Mouse (Mus musculus): Measurements from ENCODE around the gene Mri1. TPM values are rescaled to one million over a fixed set of nuclear protein-coding genes. Genes with fewer than 3 reads are reported as not detected.

Gene Mri1
- total and polyA plus RNA-seq, 3 experiments = 58.6 to 102 (median 62.1) TPM

GRCm38 (mm10) chr8:84211202-84211601, 45.9 kb downstream of the Mri1 start:
- in situ Hi-C loops (cut with MboI; ENCODE audit: low pct_ligation_motif_present, low pct_unique_long_range_greater_than_20kb, low sequenced_read_pairs) (loop anchor here (25.0 kb wide), 1 partner anchor 151 kb away; no protein-coding TSS in a partner anchor), dilution Hi-C loops (cut with MboI; ENCODE audit: extremely low pct_ligation_motif_present, extremely low pct_unique_long_range_greater_than_20kb, low sequenced_read_pairs) (no loop called here)
- Histone ChIP-seq H3K27me3 (replicated peaks) (no peaks in the 10 kb centered on the region), H3K4me1 (ENCODE audit: control insufficient read depth in 1 of 2, insufficient read depth in 2 of 2) (peaks cover 12 to 27% of the 10 kb centered on the region in 2 experiments), H3K27ac (ENCODE audit: insufficient read depth, low read depth) (no peak overlapping the region), H3K9me3 (replicated peaks; ENCODE audit: low read length) (no peaks in the 10 kb centered on the region), H3K9ac (ENCODE audit: insufficient read depth, low read depth) (no peak overlapping the region), H3K4me3 (replicated peaks in 1 of 3; ENCODE audit: low read depth in 2 of 3, low read length in 2 of 3, poor library complexity in 1 of 3) (no peak overlapping the region), H3K79me2 (replicated peaks; ENCODE audit: control insufficient read depth, extremely low read depth, insufficient read depth, poor library complexity, severe bottlenecking) (0 out of 2 replicates have a peak, but pooled peaks cover 3% of the 10 kb centered on the region), H3K36me3 (replicated peaks in 1 of 2; ENCODE audit: control insufficient read depth in 1 of 2, insufficient read depth in 1 of 2, low read length in 1 of 2) (peaks cover 65 to 92% of the 10 kb centered on the region in 2 experiments), H3K4me2 (ENCODE audit: insufficient read depth, low read depth, poor library complexity, severe bottlenecking) (no peak overlapping the region)
- no peak for TF ChIP-seq USF2 (conservative IDR thresholded peaks at IDR 0.05; ENCODE audit: low read depth, low read length)
- TF ChIP-seq IRF4 (IDR thresholded peaks at IDR 0.05; ENCODE audit: low read depth, low read length) = no peak
- no peak for TF ChIP-seq MXI1 (IDR thresholded peaks at IDR 0.05; ENCODE audit: low read depth, low read length)
- no peak for TF ChIP-seq ETS1 (conservative IDR thresholded peaks at IDR 0.05; ENCODE audit: low read depth, low read length)
- no peak for DNase-seq (ENCODE audit: extremely low read depth)

- Histone ChIP-seq H3K9me3 (replicated peaks; ENCODE audit: low read length) (no peaks in the 10 kb centered on the region), H3K79me2 (replicated peaks; ENCODE audit: control insufficient read depth, extremely low read depth, insufficient read depth, poor library complexity, severe bottlenecking) (peaks cover 12% of the 10 kb centered on the region), H3K4me2 (ENCODE audit: insufficient read depth, low read depth, poor library complexity, severe bottlenecking) (no peak overlapping the region), H3K27ac (ENCODE audit: insufficient read depth, low read depth) (no peak overlapping the region), H3K4me1 (ENCODE audit: control insufficient read depth in 1 of 2, insufficient read depth in 2 of 2) (peaks cover 12 to 27% of the 10 kb centered on the region in 2 experiments), H3K36me3 (replicated peaks in 1 of 2; ENCODE audit: control insufficient read depth in 1 of 2, insufficient read depth in 1 of 2, low read length in 1 of 2) (peaks cover 65 to 92% of the 10 kb centered on the region in 2 experiments), H3K27me3 (replicated peaks) (no peaks in the 10 kb centered on the region), H3K4me3 (replicated peaks in 1 of 3; ENCODE audit: low read depth in 2 of 3, low read length in 2 of 3, poor library complexity in 1 of 3) (no peak overlapping the region), H3K9ac (ENCODE audit: insufficient read depth, low read depth) (no peak overlapping the region)
- in situ Hi-C loops (cut with MboI; ENCODE audit: low pct_ligation_motif_present, low pct_unique_long_range_greater_than_20kb, low sequenced_read_pairs) = loop anchor here (25.0 kb wide), 1 partner anchor 152 kb away; no protein-coding TSS in a partner anchor
- peak; percentile 72 for DNase-seq (ENCODE audit: extremely low read depth)
- TF ChIP-seq MAZ (IDR thresholded peaks at IDR 0.05; ENCODE audit: low read depth, low read length) (no peak), BHLHE40 (IDR thresholded peaks at IDR 0.05; ENCODE audit: low read depth, low read length) (no peak), JUND (conservative IDR thresholded peaks at IDR 0.05; ENCODE audit: low read depth, low read length) (no peak), MYC (IDR thresholded peaks at IDR 0.05; ENCODE audit: low read depth, low read length) (no peak), MEF2A (IDR thresholded peaks at IDR 0.05; ENCODE audit: borderline replicate concordance, low read depth, low read length) (no peak), CTCF (conservative IDR thresholded peaks at IDR 0.05 in 1 of 2, IDR thresholded peaks at IDR 0.05 in 1 of 2; ENCODE audit: low read depth in 2 of 2, low read length in 2 of 2) (peak; percentile 71 to 92), USF1 (IDR thresholded peaks at IDR 0.05; ENCODE audit: low read depth, low read length) (no peak), MAFK (IDR thresholded peaks at IDR 0.05; ENCODE audit: insufficient replicate concordance, low read length) (no peak), SMC3 (IDR thresholded peaks at IDR 0.05; ENCODE audit: low read depth, low read length) (peak; percentile 94), PAX5 (IDR thresholded peaks at IDR 0.05; ENCODE audit: low read length) (no peak), NRF1 (IDR thresholded peaks at IDR 0.05; ENCODE audit: low read depth, low read length) (no peak), E2F4 (IDR thresholded peaks at IDR 0.05; ENCODE audit: insufficient replicate concordance, low read depth, low read length) (no peak), SIN3A (IDR thresholded peaks at IDR 0.05; ENCODE audit: low read length) (no peak), TBP (conservative IDR thresholded peaks at IDR 0.05; ENCODE audit: low read depth, low read length) (no peak), USF2 (conservative IDR thresholded peaks at IDR 0.05; ENCODE audit: low read depth, low read length) (no peak), ZNF384 (IDR thresholded peaks at IDR 0.05; ENCODE audit: low read depth, low read length) (no peak), ETS1 (conservative IDR thresholded peaks at IDR 0.05; ENCODE audit: low read depth, low read length) (no peak), GABPA (IDR thresholded peaks at IDR 0.05; ENCODE audit: insufficient replicate concordance, low read depth, low read length) (no peak), CHD2 (IDR thresholded peaks at IDR 0.05; ENCODE audit: low read length) (no peak), ZC3H11A (IDR thresholded peaks at IDR 0.05; ENCODE audit: low read depth, low read length) (peak; percentile 76), CHD1 (IDR thresholded peaks at IDR 0.05; ENCODE audit: low read depth, low read length) (no peak), POLR2AphosphoS2 (IDR thresholded peaks at IDR 0.05; ENCODE audit: low read depth, low read length) (no peak), RAD21 (IDR thresholded peaks at IDR 0.05; ENCODE audit: low read depth, low read length) (peak; percentile 79), MAX (IDR thresholded peaks at IDR 0.05; ENCODE audit: low read length) (no peak), JUN (IDR thresholded peaks at IDR 0.05; ENCODE audit: insufficient read depth, low read depth, low read length) (no peak), TCF12 (IDR thresholded peaks at IDR 0.05; ENCODE audit: low read depth, low read length) (peak; percentile 59; the same call in 1 of the 2 replicates), ZMIZ1 (IDR thresholded peaks at IDR 0.05; ENCODE audit: low read depth, low read length) (no peak), UBTF (IDR thresholded peaks at IDR 0.05; ENCODE audit: low read depth, low read length) (no peak)
- dilution Hi-C loops (cut with MboI; ENCODE audit: extremely low pct_ligation_motif_present, extremely low pct_unique_long_range_greater_than_20kb, low sequenced_read_pairs) = no loop called here
Observed at GRCm38 (mm10) chr8:84210167-84210791, 46.8 kb downstream of the Mri1 start.
